Mouse (Mus musculus) lung, adult 2 months (tissue): ENCODE results near the gene Slc25a17.

Experiments used
- CTCF ChIP-seq: fragments of 200-500 bp; IDR thresholded peaks from 2 replicates; pipeline ENCODE4 v1.5.1; 2011; ENCODE audit warnings: mild to moderate bottlenecking, low read length, control low read depth; ENCODE audit not compliant: insufficient read depth
- POLR2A ChIP-seq: fragments of 200-500 bp; IDR thresholded peaks from 2 replicates; pipeline ENCODE4 v1.6.1; 2011; ENCODE audit warnings: low read depth, mild to moderate bottlenecking, control low read depth, low read length, borderline replicate concordance; ENCODE audit errors: extremely low read depth

GRCm38 (mm10) chr15:81405008-81405407 lies 44.4 kb upstream of the Slc25a17 start:
- no peak for TF ChIP-seq POLR2A
- TF ChIP-seq CTCF = no peak
